Mouse (Mus musculus) cerebral cortex, adult 2 months (tissue): ENCODE data around the gene Slc9a9.

Experiments used
- WGBS: fragments of 180-500 bp; shearing (Covaris S2); methylation state at CpG from one replicate; pipeline ENCODE4 v1.1.7; 2018; 5-methylcytosine and 5-hydroxymethylcytosine counted together

Gene Slc9a9

DNA sequence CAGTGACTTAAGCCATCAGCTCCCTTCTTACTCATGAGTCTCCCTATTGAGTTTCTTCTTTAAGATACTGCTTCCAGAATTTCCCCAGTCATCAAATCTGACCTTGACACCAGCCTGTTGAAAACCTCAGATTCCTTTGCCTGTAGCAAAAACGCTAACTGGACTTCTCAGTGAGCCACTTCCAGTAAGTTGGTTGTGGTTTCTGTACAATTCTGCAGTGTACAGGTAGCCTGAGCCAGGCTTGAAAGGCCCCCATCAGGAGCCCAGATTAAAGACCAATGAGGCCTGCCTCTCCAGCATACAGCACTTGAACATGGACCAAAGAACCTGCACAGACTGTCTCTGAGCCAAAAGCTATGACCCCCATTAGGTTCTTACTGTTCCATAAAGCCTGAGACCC is 498.1 kb downstream of the Slc9a9 start:
- WGBS = 84% methylated on average over 1 of the region's 1 CpGs

DNA sequence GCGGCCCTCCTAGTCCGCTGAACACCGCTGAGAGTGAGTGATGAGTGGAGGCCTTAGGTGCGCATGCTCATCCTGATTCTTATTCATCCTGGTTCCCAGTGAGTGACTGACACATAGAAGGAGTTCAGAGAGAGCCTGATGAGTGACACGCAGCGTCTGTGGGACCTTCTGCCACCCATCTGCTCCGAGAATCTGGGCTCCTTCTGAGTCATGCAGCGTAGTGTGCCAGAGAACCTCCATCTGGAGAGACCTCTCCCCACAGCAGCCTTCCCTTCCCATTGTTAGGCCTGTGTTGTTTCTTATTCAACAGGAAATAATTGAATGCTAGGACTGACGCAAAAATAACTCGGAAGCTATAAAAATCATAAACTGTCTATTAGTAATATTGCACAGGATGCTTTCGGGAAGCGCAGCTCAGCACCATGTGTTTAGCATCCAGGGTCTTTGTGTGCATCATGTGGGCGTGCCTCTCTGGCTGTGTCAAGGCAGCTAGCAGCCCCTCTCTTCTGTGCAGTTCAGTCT is 498.8 kb downstream of the Slc9a9 start:
- 69% methylated on average over 13 of the region's 13 CpGs for WGBS

DNA sequence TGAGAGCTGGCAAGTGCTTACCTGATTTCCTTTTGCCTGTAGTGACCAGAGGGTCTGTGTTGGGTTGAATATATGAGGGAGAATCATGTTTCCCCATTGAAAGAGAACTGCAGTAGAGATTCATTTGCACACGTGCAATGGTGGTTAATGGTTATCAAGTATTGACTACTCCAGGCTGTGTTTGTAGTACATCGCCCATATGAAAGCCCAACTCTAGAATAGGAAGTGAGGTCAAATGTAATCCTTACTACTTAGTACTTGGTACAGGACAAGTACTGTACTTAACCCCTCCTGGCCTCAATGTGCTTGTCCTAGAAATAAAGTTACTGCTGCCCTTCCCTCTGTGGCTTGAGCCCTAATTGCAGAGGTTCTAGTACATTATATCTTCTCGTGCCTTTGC is 508.5 kb downstream of the Slc9a9 start:
- 92% methylated on average over 3 of the region's 3 CpGs for WGBS

DNA sequence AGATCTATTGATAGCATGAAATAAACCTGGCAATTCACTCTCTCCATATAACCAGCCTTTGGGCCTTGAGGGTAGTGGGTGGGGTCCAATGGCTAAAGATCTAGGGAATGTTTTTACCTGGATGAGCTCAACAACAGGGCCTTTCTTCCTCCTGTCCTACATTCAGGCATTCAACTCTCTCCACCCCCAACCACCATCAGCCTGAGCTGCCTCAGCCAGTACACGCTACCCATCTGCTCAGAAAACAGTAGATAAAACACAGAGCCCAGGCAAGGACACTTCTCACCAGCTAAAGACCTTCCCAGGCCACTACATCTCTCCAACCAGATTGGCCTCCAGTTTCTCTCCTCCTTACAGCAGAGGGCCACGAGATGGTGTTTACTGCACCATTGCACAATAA is 510.3 kb downstream of the Slc9a9 start:
- 72% methylated on average over 2 of the region's 2 CpGs for WGBS

DNA sequence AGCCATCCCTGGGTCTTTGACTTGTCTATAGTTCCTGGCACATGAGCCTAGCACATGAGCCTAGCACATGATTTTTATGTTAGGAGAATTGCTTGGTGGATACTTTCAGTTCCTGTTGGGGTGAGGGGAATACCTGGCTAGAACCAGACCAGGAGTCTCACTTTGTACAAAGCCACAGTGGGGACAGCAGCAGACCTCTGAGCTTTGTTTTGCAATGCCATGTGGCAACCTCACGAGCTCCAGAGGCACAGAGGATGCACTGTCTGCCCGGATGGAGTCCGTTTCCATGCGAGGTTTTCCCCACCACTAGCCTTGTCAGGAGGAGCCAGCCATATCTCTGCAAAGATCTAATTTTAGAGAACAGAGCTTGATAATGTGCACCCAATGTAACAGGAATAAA is 510.9 kb downstream of the Slc9a9 start:
- 79% methylated on average over 4 of the region's 4 CpGs for WGBS

DNA sequence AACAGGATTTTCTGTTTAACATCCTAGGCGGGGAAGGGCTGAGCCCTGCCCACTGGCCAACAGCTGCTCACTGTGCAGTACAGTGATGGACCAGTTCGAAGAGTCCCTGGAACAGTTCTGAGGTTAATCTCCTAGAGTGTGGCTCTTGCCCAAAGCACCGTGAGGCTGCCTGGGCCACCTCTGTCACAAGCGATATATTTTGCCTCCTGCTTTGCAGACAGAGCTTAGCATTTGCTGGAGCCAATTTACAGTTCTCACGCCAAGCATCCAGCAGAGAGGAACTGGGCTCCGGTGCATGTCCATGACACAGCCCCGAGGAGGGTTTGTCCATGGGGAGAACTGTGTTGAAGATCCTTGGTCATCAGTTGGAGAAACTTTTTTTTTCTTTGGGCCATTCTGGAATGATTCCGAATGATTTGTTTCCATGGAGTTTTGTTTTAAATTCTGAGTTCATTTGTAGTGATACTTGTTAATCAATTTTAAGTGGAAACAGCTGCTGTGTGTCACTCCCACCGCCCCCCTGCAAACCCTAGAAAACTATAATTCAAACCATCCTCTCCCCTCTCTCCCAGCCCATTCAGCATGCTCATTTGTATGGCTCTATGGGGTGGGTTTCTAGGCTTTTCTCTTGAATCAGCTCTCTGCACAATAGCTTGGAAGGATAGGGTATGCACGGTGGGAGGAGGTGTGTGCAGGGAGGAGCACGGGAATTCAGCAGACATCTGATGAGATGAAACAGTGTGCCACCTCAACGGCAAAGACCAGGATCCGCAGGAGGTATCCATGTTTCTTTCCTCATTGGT is 511.7 kb downstream of the Slc9a9 start:
- WGBS = 62% methylated on average over 13 of the region's 13 CpGs

DNA sequence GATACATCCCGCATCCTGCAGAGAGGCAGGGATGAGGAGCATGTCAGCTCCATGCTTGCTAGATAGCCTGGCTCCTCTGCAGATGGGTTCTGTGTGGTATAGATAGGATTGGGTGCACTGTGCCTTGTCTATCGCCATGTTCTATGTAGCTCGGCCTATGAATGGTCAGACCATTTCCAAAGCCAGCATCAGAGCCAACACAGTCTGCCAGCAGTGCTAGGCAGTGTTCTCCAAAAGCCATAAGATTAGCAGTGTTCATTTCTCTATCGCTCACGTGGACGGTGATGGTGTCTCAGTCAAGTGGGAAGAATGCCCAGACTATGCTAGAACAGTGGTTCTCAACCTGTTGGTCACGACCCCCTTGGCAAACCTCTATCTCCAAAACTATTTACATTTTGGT is 512.6 kb downstream of the Slc9a9 start:
- WGBS = 75% methylated on average over 7 of the region's 7 CpGs

DNA sequence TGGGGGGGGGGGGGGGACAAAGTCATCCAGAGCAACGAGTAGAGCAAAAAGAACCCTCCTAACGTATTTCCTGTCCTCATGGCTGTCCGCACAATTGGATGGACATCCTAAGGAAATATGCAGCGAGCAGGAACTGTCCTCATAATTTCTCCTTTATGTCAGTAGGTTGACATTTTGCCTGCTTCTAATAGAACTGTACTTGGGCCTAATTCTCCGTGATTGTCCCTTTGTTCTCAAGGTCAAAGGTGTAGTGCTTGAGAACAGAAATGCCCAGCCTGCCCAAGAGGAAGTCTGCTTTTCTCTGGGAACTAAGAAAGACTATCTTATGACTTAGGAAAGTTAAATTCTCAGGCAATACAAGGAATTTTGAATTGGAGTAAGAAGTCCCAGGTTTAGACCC is 514.7 kb downstream of the Slc9a9 start:
- 91% methylated on average over 5 of the region's 5 CpGs for WGBS

DNA sequence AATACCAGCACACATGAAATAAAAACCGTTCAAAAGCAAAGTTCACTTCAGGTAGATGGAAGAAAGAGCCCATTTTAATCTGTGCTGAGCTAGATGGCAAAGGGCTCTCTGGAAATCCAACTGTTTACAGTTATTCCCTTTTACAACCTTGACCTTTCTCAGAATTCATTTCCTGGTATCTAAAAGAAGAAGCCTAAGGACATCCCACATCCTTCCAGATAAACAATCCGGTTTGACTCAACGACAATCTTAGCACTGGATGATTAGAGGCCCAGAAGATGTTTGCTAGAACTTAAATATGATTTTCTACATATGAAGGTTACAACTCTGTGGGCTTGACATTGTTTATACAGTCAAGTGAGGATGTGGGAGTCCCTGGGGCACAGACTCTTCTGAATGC is 516.1 kb downstream of the Slc9a9 start:
- 77% methylated on average over 3 of the region's 3 CpGs for WGBS

DNA sequence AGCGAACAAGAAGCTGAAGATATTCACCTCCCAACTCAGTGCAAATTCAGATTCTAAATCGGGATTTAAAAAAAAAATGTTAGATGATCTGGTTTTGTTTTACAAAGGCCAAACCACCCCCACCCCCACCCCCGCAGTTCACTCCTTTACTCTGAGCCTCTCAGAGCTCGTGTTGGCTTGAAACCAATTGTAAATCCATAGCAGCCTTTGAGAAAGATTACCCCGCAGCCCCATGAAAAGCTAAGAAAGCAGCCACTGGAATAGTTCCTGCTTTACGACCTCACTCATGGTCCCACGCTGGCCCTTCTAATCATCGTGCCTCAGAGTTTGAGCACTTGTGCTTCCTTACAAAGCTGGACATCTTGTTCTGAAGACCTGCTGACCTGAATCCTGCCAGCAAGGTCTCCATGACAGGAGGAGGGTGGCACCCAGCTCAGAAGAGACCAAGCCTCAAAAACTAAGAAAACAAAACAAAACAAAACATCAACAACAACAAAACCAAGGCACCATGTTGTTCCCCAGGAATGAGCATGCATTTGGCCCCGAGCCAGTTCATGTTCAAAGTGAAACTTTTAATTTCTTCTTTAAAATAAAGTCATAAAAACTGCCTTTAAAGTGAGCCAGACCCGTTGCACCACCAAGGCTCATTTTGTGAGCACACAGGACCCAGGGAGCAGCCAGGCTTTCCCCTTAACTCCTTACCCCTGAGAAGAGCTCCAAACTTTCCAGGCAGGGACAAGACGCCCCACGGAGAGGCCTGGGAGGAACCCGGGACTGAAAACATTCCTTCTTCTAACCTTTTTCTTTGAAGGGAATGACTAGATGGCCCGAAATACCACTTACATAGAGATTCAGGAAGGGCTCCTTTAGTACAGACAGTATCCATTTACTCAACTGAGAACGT is 516.9 kb downstream of the Slc9a9 start:
- WGBS = 50% methylated on average over 15 of the region's 15 CpGs

DNA sequence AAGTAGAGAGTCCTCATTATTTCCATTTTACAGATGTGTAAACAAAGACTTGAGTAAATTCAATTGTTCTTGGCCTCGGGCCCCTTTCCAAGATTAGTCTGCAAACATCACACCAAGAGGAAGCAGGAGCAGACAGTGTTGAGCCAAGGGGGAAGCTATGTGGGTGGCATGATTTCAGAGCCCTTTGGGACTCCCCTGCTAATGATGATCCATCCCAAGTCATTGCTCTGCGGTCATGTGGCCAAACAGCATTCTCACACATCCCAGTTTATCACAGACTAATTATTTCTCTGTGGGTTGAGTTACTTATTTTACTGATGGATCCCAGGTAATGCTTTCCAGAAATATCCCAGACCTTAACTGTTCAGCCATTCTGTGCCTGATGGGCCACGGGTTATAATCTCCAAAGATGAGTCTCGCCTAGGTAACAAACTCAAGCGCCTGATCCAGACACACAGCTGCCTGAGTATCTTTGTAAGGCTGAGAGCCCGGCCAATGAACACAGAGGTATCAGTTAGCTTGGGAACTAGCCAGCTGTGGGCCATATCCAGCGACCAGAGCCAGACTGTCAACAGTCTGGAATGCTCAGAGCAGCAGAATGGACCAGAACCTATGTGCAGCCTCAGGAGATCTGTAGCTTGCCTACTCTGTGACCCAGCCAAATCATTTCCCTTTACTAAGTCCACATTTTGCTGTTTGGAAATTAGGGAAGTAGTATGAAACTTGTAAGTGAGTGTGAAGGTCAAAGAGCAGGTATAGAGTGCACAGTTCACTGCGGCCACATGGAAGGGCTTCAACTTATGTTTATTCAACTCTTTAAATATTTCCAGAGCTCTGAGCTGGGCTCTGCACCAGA is 518.9 kb downstream of the Slc9a9 start:
- 77% methylated on average over 8 of the region's 8 CpGs for WGBS

DNA sequence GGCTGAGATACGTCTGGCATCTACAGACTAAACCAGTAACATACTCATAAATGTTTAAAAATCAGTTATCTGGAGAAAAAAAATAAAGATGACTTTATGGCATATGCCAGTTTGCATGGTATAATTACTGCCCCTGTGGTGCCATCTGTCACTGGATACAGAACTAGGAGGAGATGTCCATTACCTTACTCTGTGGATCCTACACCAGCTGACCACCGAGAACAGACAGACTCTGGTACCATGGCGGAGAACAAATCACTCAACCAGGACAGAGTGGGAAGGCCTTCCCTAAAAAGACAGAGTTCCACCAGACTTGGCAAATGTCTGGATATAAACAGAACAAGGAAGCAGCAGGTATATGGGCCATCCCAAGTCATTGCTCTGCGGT is 519.5 kb downstream of the Slc9a9 start:
- 88% methylated on average over 4 of the region's 4 CpGs for WGBS

DNA sequence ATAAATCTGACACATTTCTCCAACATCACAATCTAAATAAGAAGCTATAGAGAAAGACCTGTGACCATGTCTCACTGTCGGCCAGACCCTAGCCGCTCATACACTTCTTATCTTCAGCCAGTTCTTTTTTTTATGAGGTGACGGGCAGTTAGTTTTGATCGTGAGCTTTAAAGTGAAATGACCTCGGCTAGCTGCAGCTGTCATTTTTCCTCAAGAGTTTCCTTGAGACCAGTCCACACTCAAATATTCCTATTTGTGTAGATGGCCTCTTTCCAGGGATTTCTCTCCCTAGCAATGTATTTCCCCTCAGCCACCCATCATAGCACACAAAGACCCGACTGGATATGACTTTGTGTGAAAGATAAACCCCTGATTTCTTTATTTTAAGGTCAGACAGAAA is 521.7 kb downstream of the Slc9a9 start:
- WGBS = 92% methylated on average over 6 of the region's 6 CpGs

DNA sequence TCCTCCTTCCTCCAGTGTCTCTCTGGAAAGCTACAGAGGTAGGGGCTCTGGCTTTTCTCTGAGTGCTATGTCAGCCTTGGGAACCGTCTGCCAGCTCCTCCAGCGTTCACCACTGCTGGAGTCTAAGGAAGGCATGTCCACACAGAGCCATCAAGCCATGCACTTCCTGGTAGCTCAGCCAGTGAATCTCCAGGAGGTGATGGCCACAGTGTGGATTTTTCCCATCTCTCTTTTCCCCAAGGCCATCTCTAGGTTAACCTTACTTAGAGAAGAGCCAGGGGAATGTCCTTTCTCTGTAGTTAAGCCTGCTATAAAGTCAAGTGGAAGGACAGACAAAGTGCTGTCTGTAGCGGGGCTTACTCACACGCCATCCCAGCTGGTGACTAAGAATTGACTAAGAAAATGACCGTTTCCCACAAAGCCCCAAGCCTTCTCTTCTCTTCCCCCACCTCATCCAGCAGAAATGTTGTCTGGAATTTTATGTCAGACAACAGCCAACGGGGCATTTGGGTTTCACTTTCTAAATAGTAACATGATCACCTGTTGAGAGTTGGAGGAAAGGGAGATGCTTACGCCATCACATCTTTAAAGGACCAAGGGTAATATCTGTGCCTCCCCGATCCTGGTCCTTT is 523.3 kb downstream of the Slc9a9 start:
- WGBS = 90% methylated on average over 8 of the region's 8 CpGs

DNA sequence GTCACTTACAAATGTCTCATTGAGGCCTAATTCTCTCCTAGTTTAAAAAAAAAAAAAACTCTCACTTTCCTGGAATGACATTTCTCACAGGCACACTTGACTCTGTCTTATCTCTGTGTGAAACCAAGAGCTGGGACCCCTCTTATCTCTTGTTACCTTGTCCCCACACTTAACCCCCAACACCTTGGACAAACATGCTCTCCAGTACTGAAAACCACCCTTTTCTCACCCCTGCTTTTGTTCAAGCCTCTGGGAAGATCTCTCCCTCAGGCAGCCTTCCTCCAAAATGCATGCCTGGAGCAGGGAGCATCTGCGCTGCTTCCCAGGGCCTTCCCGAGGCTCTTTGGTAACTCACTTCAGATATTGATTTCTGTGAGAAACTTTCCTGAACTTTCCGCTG is 524.0 kb downstream of the Slc9a9 start:
- 77% methylated on average over 3 of the region's 3 CpGs for WGBS

DNA sequence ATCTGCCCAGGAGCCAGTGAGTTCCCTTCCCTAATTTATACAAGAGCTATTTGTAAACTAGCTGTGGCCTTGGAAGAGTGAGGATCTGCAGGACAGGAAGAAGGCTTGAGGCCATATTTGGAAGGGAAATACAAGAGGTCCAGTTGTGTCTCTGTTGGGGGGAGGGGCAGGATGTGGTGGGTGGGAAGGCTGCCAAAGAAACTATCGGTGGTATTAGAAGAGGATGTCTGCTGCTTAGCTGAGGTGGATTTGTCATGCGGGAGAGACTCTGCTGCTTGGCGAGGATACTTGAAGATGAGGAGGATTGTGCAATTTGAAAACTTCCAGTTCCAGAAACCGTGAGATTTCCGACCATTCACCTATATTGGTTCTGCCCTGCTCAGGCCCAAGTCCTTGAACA is 524.4 kb downstream of the Slc9a9 start:
- WGBS = 54% methylated on average over 5 of the region's 5 CpGs

DNA sequence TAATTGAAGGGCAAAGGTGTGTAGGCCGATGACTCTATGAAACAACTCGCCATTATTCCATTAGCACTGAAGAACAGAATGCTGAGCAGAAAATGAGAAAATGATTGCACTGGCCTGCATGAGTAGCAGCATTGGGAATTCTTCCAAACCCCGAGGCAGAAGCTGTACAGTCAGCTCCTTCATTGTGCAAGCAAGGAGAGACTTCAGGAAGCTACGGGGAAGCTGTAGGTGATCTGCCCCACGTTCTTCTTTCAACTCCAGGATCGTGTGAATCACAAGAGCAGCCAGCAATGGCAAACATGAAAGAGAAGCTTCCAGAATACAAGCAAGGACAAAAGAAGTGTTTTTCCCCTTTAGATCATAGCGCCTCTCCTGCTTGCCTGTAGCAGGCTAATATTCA is 538.0 kb downstream of the Slc9a9 start:
- 45% methylated on average over 7 of the region's 7 CpGs for WGBS

DNA sequence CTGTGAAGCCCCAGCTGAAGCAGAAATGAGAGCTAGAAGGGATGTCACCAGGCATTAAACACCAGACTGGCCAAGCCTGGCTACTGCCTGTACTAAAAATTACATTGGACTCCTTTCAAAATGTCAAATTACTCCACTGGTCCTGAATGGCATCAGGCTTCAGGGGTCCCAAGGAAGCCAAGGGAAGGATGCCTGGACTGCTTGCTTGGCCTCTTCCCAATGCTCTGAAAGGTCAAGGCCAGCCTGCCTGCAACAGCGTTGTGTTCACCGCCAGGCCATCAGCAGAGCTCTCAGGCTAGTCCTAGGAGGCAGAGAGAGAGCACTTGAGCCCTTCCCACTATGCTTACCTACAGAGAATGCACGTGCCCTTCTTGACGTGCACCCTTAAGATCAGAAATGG is 539.0 kb downstream of the Slc9a9 start:
- WGBS = 91% methylated on average over 4 of the region's 4 CpGs

DNA sequence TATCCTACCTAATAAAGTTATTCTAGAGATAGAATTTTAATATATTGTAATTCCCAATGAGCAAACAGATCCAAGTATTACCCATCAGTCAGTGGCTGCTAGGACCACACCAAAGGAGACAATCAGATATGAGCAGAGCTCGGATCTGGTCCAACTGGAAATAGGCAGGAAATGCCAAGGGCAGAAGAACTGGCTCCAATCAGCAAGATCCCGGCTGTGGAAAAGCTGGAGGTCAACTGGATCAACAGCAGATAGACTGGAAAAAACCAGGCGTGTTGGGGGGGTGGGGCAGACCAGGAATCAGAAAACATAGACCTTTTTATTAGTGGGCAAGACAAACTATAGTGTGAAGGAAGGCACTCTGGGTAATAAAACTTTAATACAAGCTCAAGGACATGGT is 550.3 kb downstream of the Slc9a9 start:
- 80% methylated on average over 3 of the region's 3 CpGs for WGBS

DNA sequence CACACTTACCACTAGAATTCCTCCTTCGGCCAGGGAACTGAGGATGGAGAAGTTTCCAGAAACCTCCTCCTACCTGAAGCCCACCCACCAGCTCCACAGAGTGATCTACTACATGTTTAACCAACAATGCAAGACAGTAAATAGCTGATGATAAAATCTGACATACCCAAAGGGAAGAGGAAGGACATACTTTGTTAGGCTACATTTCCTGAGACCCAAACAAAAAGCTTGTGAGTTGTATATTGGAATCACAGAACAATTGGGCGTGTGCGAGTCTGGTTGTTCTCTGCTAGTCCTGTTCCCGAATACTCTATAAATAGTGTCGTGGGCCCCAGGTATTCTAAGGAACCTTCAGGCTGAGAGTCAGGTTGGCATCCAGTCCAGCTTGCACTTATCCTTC is 551.6 kb downstream of the Slc9a9 start:
- WGBS = 81% methylated on average over 5 of the region's 5 CpGs

DNA sequence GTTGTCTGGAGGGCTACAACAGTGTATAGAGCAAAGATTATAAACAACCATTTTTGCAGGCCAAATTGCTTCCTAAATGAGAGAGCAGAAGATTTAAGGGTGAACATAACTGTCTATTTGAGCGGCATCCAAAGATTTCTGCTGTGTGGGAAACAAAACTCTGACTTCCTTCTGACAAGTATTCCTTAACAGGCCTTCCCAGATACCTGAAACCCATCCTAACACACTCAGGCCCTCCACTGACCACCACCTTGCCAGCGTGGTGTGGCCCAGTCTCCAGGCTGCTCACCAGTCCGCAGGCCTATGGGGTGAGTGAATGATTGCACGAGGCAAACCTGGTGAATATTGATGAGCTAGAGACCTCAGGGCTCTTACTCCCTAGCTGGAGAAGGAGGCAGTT is 557.3 kb downstream of the Slc9a9 start:
- 78% methylated on average over 4 of the region's 4 CpGs for WGBS
